Mouse (Mus musculus): ENCODE results near the gene Sirt4. TPM values are rescaled to one million over a fixed set of nuclear protein-coding genes. Genes with fewer than 3 reads are reported as not detected.
A peak's percentile ranks its signal among the peaks of the same experiment; 100 is the strongest.
"Not testable (repeated sequence)": the region's sequence is repeated elsewhere in the genome, so short reads cannot be mapped to it uniquely, and the experiment has no call there.

Gene Sirt4
- polyA plus RNA-seq, 1 experiment from 2014 or later = 15.7 TPM

DNA sequence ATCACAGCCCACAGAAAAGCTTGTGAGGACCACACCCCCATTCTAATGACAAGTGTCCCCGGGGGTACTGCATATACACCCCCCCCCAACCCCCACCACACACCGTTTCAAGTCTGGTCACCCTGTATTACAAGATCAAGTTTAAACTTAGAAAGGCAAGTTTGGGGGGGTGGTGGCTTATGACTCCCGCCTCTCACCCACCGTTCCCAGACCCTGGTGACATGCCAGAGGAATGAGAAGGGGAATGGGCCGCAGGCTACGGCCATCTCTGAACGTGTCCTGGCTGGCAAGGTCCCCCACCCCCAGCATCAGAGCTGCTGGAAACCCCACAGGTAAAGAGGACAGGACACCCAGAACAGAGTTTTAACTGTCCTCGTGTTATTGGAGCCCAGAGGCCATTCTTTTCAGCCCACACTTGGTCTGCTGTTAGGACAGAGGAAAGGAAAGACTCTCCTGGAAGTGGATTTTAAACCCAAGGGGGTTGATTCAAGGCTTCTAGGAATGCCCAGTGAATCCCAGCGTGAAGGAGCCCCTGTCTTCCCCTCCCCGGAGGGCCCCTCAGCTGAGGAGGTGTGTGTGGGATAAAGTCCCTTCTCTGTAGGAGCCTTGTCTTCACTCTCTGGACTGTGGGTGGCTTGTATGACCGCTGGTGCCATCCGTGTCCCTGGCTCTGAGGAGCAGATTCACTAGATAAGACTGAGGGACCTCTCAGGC is 22.9 kb upstream of the Sirt4 start:
- Histone ChIP-seq H3K27ac (ENCODE audit: low read length) (peak overlapping the region; percentile 83), H3K27me3 (replicated peaks; ENCODE audit: insufficient read depth, low read length) (no peaks in the 10 kb centered on the region), H3K4me2 (replicated peaks; ENCODE audit: low read depth, low read length) (peak overlapping the region; percentile 85), H3K4me3 (ENCODE audit: low read depth, low read length) (peak overlapping the region; percentile 95), H3K36me3 (ENCODE audit: insufficient read depth, low read length) (no peaks in the 10 kb centered on the region), H3K9me3 (ENCODE audit: low read length) (no peaks in the 10 kb centered on the region), H3K4me1 (ENCODE audit: insufficient read depth, low read depth, low read length) (peaks cover 6% of the 10 kb centered on the region; the same call in 1 of the 2 replicates), H3K9ac (replicated peaks; ENCODE audit: low read depth) (peak overlapping the region; percentile 92)
- TF ChIP-seq CTCF (IDR thresholded peaks at IDR 0.05) = no peak
- TF ChIP-seq EP300 (IDR thresholded peaks at IDR 0.05) = no peak
- 4% methylated on average over 12 of the region's 12 CpGs for WGBS
- DNase-seq (ENCODE audit: low spot score) = no peak
- ATAC-seq = no peak

DNA sequence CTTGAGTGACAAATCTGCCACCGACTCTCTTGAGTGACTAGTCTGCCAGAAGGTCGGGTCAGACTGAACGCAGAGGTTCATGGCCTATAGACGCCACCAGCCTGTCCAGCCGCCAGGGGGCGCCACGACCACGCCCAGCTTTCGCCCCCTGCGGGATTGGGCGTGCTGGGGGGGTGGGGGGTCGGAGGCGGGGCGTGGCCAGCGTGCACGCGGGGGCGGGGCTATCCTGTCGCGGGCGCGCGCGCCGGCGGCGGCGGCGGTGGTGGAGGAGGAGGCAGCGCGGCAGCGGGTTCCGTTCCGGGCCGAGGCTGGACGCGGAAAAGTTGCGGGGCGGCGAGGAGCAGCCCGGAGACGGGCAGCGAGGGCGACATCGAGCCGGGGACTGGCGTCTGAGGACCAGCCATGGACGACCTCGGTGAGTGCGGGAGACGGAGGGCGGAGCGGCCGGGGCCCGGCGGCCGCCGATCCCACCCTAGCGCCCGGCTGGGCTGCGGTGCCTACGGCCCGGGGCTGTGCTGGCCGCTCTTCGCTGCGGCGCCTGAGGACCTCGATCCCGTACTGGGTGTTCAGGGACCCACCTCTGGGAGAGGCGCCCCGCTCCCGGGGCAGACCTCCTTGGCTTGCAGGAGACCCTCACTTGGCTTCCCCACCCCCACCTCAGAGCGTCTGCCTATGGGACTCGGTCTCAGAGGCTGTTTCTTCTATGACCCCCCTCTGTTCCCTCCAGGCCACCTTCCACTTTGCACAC is 22.1 kb upstream of the Sirt4 start, which contains the start of gene Pxn:
Gene Pxn (plus strand): TSS at position 223 of the 748 bp plus-strand sequence.
- no peaks in the 10 kb centered on the region for H3K36me3 ChIP-seq (ENCODE audit: insufficient read depth, low read length)
- DNase-seq (ENCODE audit: low spot score) (peak; percentile 91), ATAC-seq (peak; percentile 90)
- no peaks in the 10 kb centered on the region for H3K27me3 ChIP-seq (replicated peaks; ENCODE audit: insufficient read depth, low read length)
- peak within 1 kb of the TSS; percentile 92 for H3K9ac ChIP-seq (replicated peaks; ENCODE audit: low read depth)
- H3K4me2 ChIP-seq (replicated peaks; ENCODE audit: low read depth, low read length) = peak within 1 kb of the TSS; percentile 85
- no peaks in the 10 kb centered on the region for H3K9me3 ChIP-seq (ENCODE audit: low read length)
- peak within 1 kb of the TSS; percentile 83 for H3K27ac ChIP-seq (ENCODE audit: low read length)
- under 1% methylated on average over 28 of the region's 74 CpGs for WGBS
- H3K4me3 ChIP-seq (ENCODE audit: low read depth, low read length) = peak within 1 kb of the TSS; percentile 95
- TF ChIP-seq EP300 (IDR thresholded peaks at IDR 0.05) (no peak), CTCF (IDR thresholded peaks at IDR 0.05) (peak; percentile 94)
- peaks cover 6% of the 10 kb centered on the region; the same call in 1 of the 2 replicates for H3K4me1 ChIP-seq (ENCODE audit: insufficient read depth, low read depth, low read length)

DNA sequence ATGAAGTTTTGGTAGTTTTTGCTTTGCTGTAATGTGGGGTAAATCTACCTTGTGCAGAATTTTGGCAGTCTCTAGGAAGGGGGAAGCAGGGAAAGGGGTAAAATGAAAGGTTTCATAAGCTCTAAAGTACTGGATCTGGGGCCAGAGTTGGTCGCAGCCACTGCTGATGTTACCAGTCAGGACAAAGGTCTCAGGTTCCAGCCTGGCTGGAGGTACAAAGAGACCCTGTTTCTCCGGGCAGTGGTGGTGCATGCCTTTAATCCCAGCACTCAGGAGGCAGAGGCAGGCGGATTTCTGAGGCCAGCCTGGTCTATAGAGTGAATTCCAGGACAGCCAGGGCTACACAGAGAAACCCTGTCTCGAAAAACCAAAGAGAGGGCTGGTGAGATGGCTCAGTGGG is 21.1 kb upstream of the Sirt4 start:
- not testable (repeated sequence) for H3K27me3 ChIP-seq (replicated peaks; ENCODE audit: insufficient read depth, low read length); H3K4me1 ChIP-seq (ENCODE audit: insufficient read depth, low read depth, low read length); H3K4me3 ChIP-seq (ENCODE audit: low read depth, low read length); H3K4me2 ChIP-seq (replicated peaks; ENCODE audit: low read depth, low read length); H3K36me3 ChIP-seq (ENCODE audit: insufficient read depth, low read length); H3K9ac ChIP-seq (replicated peaks; ENCODE audit: low read depth); H3K9me3 ChIP-seq (ENCODE audit: low read length); ATAC-seq; DNase-seq (ENCODE audit: low spot score); H3K27ac ChIP-seq (ENCODE audit: low read length)
- 55% methylated on average over 4 of the region's 4 CpGs for WGBS

DNA sequence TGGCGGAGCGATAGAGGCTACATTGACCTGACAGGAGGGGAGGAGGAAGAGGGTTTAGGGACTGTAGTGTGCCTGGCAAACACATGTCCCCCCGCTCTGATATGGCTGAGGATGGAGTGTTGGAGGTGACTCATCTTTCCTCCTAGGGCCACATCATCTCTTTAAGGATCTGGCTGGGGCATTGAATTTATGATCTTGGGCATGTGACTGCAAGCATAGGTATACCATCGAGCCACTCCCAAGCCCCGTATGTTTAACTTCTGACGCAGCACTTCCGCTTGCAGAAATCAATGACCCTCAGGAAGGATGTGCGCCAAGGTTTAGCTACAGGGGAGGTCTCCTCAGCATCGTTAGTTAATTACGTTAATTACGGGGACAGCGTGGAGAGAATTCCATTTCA is 18.5 kb upstream of the Sirt4 start:
- no peak for TF ChIP-seq EP300 (IDR thresholded peaks at IDR 0.05)
- TF ChIP-seq CTCF (IDR thresholded peaks at IDR 0.05) = no peak
- no peak overlapping the region for H3K4me2 ChIP-seq (replicated peaks; ENCODE audit: low read depth, low read length)
- no peaks in the 10 kb centered on the region for H3K9me3 ChIP-seq (ENCODE audit: low read length)
- H3K27me3 ChIP-seq (replicated peaks; ENCODE audit: insufficient read depth, low read length) = no peaks in the 10 kb centered on the region
- H3K4me1 ChIP-seq (ENCODE audit: insufficient read depth, low read depth, low read length) = no peaks in the 10 kb centered on the region
- ATAC-seq (no peak), DNase-seq (ENCODE audit: low spot score) (no peak)
- H3K36me3 ChIP-seq (ENCODE audit: insufficient read depth, low read length) = no peaks in the 10 kb centered on the region
- no peak overlapping the region for H3K27ac ChIP-seq (ENCODE audit: low read length)
- H3K9ac ChIP-seq (replicated peaks; ENCODE audit: low read depth) = no peak overlapping the region
- 48% methylated on average over 12 of the region's 12 CpGs for WGBS
- H3K4me3 ChIP-seq (ENCODE audit: low read depth, low read length) = no peak overlapping the region

DNA sequence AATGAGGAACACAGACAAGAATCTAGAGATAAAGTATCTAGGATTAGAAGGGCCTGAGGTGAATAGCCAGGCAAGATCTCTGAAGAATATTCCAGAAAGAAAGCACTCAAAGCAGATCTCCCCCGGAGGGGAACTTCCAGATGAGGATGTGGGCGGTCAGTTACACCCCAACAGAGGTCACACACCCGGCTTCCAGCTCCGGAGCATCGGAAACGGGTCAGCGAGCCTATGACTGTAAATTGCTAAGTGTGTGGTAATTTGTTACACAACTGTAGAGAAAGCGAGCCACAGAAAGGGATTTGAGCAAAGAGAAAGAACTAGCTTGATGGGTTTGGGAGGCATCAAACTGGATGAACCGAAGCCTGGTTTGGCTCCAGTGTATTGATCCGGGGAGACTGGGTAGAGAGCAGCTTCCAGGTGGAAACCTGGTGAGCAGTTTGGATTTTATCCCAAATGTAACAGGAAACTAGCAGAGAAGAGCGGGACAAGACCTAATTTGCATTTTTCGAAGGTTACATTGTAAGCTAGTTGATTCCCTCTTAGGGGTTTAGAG is 15.9 kb upstream of the Sirt4 start:
- Histone ChIP-seq H3K27ac (ENCODE audit: low read length) (no peak overlapping the region), H3K4me2 (replicated peaks; ENCODE audit: low read depth, low read length) (no peak overlapping the region), H3K36me3 (ENCODE audit: insufficient read depth, low read length) (no peaks in the 10 kb centered on the region), H3K9me3 (ENCODE audit: low read length) (no peaks in the 10 kb centered on the region), H3K27me3 (replicated peaks; ENCODE audit: insufficient read depth, low read length) (no peaks in the 10 kb centered on the region), H3K4me3 (ENCODE audit: low read depth, low read length) (no peak overlapping the region), H3K9ac (replicated peaks; ENCODE audit: low read depth) (no peak overlapping the region), H3K4me1 (ENCODE audit: insufficient read depth, low read depth, low read length) (no peaks in the 10 kb centered on the region)
- ATAC-seq = peak; percentile 44; the same call in 1 of the 2 replicates
- TF ChIP-seq CTCF (IDR thresholded peaks at IDR 0.05) (no peak), EP300 (IDR thresholded peaks at IDR 0.05) (no peak)
- WGBS = 71% methylated on average over 12 of the region's 12 CpGs
- peak; percentile 65 for DNase-seq (ENCODE audit: low spot score)
